Mouse (Mus musculus) kidney, adult 2 months (tissue): ENCODE measurements at regions not wholly inside any gene's neighbourhood (a gene's known extent, or its start where the extent isn't known, plus 50 kb on each side); places are given as distances from the start of the nearest gene placed in this dataset.

Experiments used
- CTCF ChIP-seq: fragments of 200-500 bp; conservative IDR thresholded peaks from 2 replicates; pipeline ENCODE4 v1.5.1; 2011; ENCODE audit warnings: low read depth, mild to moderate bottlenecking, control low read depth, low read length, moderate library complexity, mixed read lengths; ENCODE audit not compliant: insufficient read depth, insufficient read length
- POLR2A ChIP-seq: fragments of 200-500 bp; IDR thresholded peaks from one replicate; pipeline ENCODE4 v1.6.1; 2011; ENCODE audit warnings: low read depth, low read length, control low read depth

DNA sequence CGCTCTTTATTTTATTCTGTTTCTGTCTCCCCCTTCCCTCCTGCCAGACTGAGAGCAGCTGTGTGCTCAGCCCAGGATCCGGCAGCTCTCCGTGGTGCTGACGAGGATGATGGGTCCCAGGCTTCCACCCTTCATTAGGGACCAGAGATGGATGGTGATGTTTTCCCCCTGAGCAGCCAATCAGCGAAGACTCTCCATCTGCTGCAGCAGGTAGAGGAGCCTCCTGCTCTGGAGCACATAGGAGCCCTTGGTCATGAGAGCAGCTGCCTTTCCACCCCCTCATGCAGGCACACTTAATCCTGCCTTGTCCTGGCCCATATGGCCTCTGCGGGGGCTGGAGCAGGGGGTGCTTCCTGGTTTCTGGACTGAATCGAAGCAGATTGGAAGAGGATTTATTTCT lies 159.1 kb upstream of the Nlrp1b start:
- TF ChIP-seq CTCF (no peak), POLR2A (no peak)
